Mouse (Mus musculus) myocyte (in vitro differentiated cells): ENCODE measurements around the gene Dydc2. TPM values are rescaled to one million over a fixed set of nuclear protein-coding genes. Genes with fewer than 3 reads are reported as not detected.

Experiments
- H3K27me3 ChIP-seq: one replicate; pipeline ENCODE4 v1.6.1; 2011; ENCODE audit not compliant: control insufficient read depth, insufficient read depth, insufficient read length
- H3K36me3 ChIP-seq: one replicate; pipeline ENCODE4 v1.6.1; 2011; ENCODE audit not compliant: control insufficient read depth, insufficient read depth
- H3K4me2 ChIP-seq: one replicate; pipeline ENCODE4 v1.6.1; 2011; ENCODE audit warnings: low read depth, control low read depth
- H3K4me3 ChIP-seq: one replicate; pipeline ENCODE4 v1.5.1; 2011; ENCODE audit warnings: mild to moderate bottlenecking, control low read depth, moderate library complexity
- H3K79me2 ChIP-seq: one replicate; pipeline ENCODE4 v1.6.1; 2011; ENCODE audit not compliant: control insufficient read depth, insufficient read depth
- H3ac ChIP-seq: one replicate; pipeline ENCODE4 v1.6.1; 2011; ENCODE audit not compliant: control insufficient read depth, insufficient read length
- CEBPB ChIP-seq: IDR thresholded peaks from 2 replicates; pipeline ENCODE4 v1.6.1; 2011; ENCODE audit warnings: mild to moderate bottlenecking, moderate library complexity; ENCODE audit not compliant: poor library complexity, insufficient read depth, severe bottlenecking
- E2F4 ChIP-seq: IDR thresholded peaks from one replicate; pipeline ENCODE4 v1.6.1; 2011; ENCODE audit warnings: mild to moderate bottlenecking, control low read depth, moderate library complexity; ENCODE audit not compliant: insufficient read depth
- MAX ChIP-seq: IDR thresholded peaks from one replicate; pipeline ENCODE4 v1.6.1; 2011; ENCODE audit warnings: low read depth, mild to moderate bottlenecking, control low read depth
- MYOD1 ChIP-seq, 3 experiments: IDR thresholded peaks; one replicate each; pipeline ENCODE4 v1.6.1; 2011; ENCODE audit warnings: control low read depth in 2 of 3, low read depth in 2 of 3, mild to moderate bottlenecking in 2 of 3, moderate library complexity in 1 of 3; ENCODE audit not compliant: insufficient read length in 2 of 3, control insufficient read depth in 1 of 3
- MYOG ChIP-seq, 3 experiments: IDR thresholded peaks; one replicate each; pipeline ENCODE4 v1.6.1; 2011; ENCODE audit warnings: control low read depth in 2 of 3, low read depth in 2 of 3, mild to moderate bottlenecking in 2 of 3; ENCODE audit not compliant: insufficient read length in 2 of 3, control insufficient read depth in 1 of 3, insufficient read depth in 1 of 3
- POLR2A ChIP-seq: IDR thresholded peaks from one replicate; pipeline ENCODE4 v1.6.1; 2011; ENCODE audit warnings: low read depth, mild to moderate bottlenecking, control low read depth, moderate library complexity; ENCODE audit not compliant: insufficient read length
- POLR2AphosphoS2 ChIP-seq: IDR thresholded peaks from one replicate; pipeline ENCODE4 v1.6.1; 2011; ENCODE audit warnings: low read depth, control low read depth; ENCODE audit not compliant: insufficient read length
- REST ChIP-seq: IDR thresholded peaks from one replicate; pipeline ENCODE4 v1.6.1; 2011; ENCODE audit warnings: mild to moderate bottlenecking, control low read depth, moderate library complexity; ENCODE audit not compliant: insufficient read depth, insufficient read length
- SRF ChIP-seq: IDR thresholded peaks from one replicate; pipeline ENCODE4 v1.6.1; 2011; ENCODE audit warnings: low read depth; ENCODE audit not compliant: control insufficient read depth, insufficient read length
- TCF12 ChIP-seq: IDR thresholded peaks from one replicate; pipeline ENCODE4 v1.6.1; 2011; ENCODE audit warnings: mild to moderate bottlenecking, control low read depth; ENCODE audit not compliant: poor library complexity, insufficient read depth, severe bottlenecking
- TCF3 ChIP-seq: IDR thresholded peaks from one replicate; pipeline ENCODE4 v1.6.1; 2011; ENCODE audit warnings: low read depth, control low read depth; ENCODE audit not compliant: insufficient read length
- USF1 ChIP-seq: IDR thresholded peaks from one replicate; pipeline ENCODE4 v1.6.1; 2011; ENCODE audit warnings: low read depth, mild to moderate bottlenecking, control low read depth, moderate library complexity
- polyA plus RNA-seq: library from polyadenylated mRNA; unstranded; fragments of >200 nt; fragmentation: generic; extraction: Trizol; gene quantifications from one replicate; pipeline ENCODE4 v1.2.1, GENCODE M21; 2012; ENCODE audit warnings: missing spikeins

Gene Dydc2
- polyA plus RNA-seq, 1 experiment = not detected

- Histone ChIP-seq H3K27me3 (no peaks in the 10 kb centered on the region), H3ac (no peak overlapping the region), H3K4me3 (no peak overlapping the region), H3K79me2 (no peaks in the 10 kb centered on the region), H3K36me3 (no peaks in the 10 kb centered on the region), H3K4me2 (no peak overlapping the region)
- TF ChIP-seq E2F4 (no peak), POLR2A (no peak), TCF3 (no peak), MYOG (IDR thresholded peaks at IDR 0.05; ENCODE audit: control insufficient read depth in 1 of 3, insufficient read depth in 1 of 3, insufficient read length in 2 of 3, low read depth in 2 of 3) (no peak), USF1 (no peak), TCF12 (no peak), MYOD1 (IDR thresholded peaks at IDR 0.05; ENCODE audit: control insufficient read depth in 1 of 3, insufficient read length in 2 of 3, low read depth in 2 of 3) (no peak), POLR2AphosphoS2 (no peak), REST (no peak)
These were observed 47.8 kb downstream of the Dydc2 start for GRCm38 (mm10) chr14:41021246-41021645.

GRCm38 (mm10) chr14:41017460-41017859 is 51.5 kb downstream of the Dydc2 start:
- Histone ChIP-seq H3K4me2 (peak overlapping the region; percentile 48), H3K79me2 (no peaks in the 10 kb centered on the region), H3K4me3 (no peak overlapping the region), H3ac (no peak overlapping the region), H3K36me3 (no peaks in the 10 kb centered on the region), H3K27me3 (no peaks in the 10 kb centered on the region)
- TF ChIP-seq USF1 (no peak), MAX (no peak), TCF3 (no peak), TCF12 (no peak), REST (no peak), MYOD1 (IDR thresholded peaks at IDR 0.05; ENCODE audit: control insufficient read depth in 1 of 3, insufficient read length in 2 of 3, low read depth in 2 of 3) (no peak), POLR2A (no peak), SRF (no peak), POLR2AphosphoS2 (no peak)

GRCm38 (mm10) chr14:41014701-41015240 is 54.2 kb downstream of the Dydc2 start:
- Histone ChIP-seq H3K4me2 (no peak overlapping the region), H3K4me3 (no peak overlapping the region), H3ac (no peak overlapping the region), H3K79me2 (no peaks in the 10 kb centered on the region), H3K36me3 (no peaks in the 10 kb centered on the region), H3K27me3 (no peaks in the 10 kb centered on the region)
- no peak for TF ChIP-seq USF1
- TF ChIP-seq SRF = no peak
- no peak for TF ChIP-seq TCF3
- no peak for TF ChIP-seq MYOD1 (IDR thresholded peaks at IDR 0.05; ENCODE audit: control insufficient read depth in 1 of 3, insufficient read length in 2 of 3, low read depth in 2 of 3)
- no peak for TF ChIP-seq MAX
- no peak for TF ChIP-seq E2F4
- TF ChIP-seq TCF12 = no peak
- TF ChIP-seq REST = no peak
- TF ChIP-seq MYOG (IDR thresholded peaks at IDR 0.05; ENCODE audit: control insufficient read depth in 1 of 3, insufficient read depth in 1 of 3, insufficient read length in 2 of 3, low read depth in 2 of 3) = no peak
- no peak for TF ChIP-seq CEBPB
- TF ChIP-seq POLR2AphosphoS2 = no peak

- peak within 1 kb of the TSS; percentile 67 for H3K4me2 ChIP-seq
- H3K4me3 ChIP-seq = peak within 1 kb of the TSS; percentile 12
- H3K79me2 ChIP-seq = no peaks in the 10 kb centered on the region
- peak; percentile 40 for TF ChIP-seq POLR2A
- TF ChIP-seq CEBPB = no peak
- TF ChIP-seq MYOD1 (IDR thresholded peaks at IDR 0.05; ENCODE audit: control insufficient read depth in 1 of 3, insufficient read length in 2 of 3, low read depth in 2 of 3) = peak in 1 of 3 experiments; percentile 21
- peak; percentile 41 for TF ChIP-seq USF1
- no peaks in the 10 kb centered on the region for H3K27me3 ChIP-seq
- no peaks in the 10 kb centered on the region for H3K36me3 ChIP-seq
- no peak within 1 kb of the TSS for H3ac ChIP-seq
These were observed 55.1 kb downstream of the Dydc2 start, which contains the start of gene Fam213a for GRCm38 (mm10) chr14:41013630-41014613. Gene Fam213a (minus strand): TSS chr14:41013788.

- TF ChIP-seq CEBPB (no peak), TCF12 (no peak), POLR2AphosphoS2 (no peak), MYOG (IDR thresholded peaks at IDR 0.05; ENCODE audit: control insufficient read depth in 1 of 3, insufficient read depth in 1 of 3, insufficient read length in 2 of 3, low read depth in 2 of 3) (no peak), E2F4 (no peak), MYOD1 (IDR thresholded peaks at IDR 0.05; ENCODE audit: control insufficient read depth in 1 of 3, insufficient read length in 2 of 3, low read depth in 2 of 3) (no peak), TCF3 (no peak), REST (no peak), POLR2A (no peak), MAX (no peak), USF1 (no peak), SRF (no peak)
- no peaks in the 10 kb centered on the region for H3K79me2 ChIP-seq
- no peak overlapping the region for H3ac ChIP-seq
- peak overlapping the region; percentile 12 for H3K4me3 ChIP-seq
- H3K4me2 ChIP-seq = peak overlapping the region; percentile 67
- H3K27me3 ChIP-seq = no peaks in the 10 kb centered on the region
- no peaks in the 10 kb centered on the region for H3K36me3 ChIP-seq
These were observed 55.9 kb downstream of the Dydc2 start for GRCm38 (mm10) chr14:41013143-41013542.
